Mouse (Mus musculus) hindbrain, embryonic 13.5 days (tissue): ENCODE results near the gene Rac3. TPM values are rescaled to one million over a fixed set of nuclear protein-coding genes. Genes with fewer than 3 reads are reported as not detected.

ENCODE experiments used
- ATAC-seq: fragments of 200-750 bp; cut with Nextera tagmentation; 2 replicates; pipeline ENCODE4 v1.8.0; 2017; ENCODE audit warnings: moderate TSS enrichment; ENCODE audit not compliant: low FRiP score
- H3K27ac ChIP-seq: fragments of 300-500 bp; sonication (generic); 2 replicates; pipeline ENCODE4 v1.5.1; 2015; ENCODE audit warnings: inconsistent platforms, mild to moderate bottlenecking, moderate library complexity
- H3K27me3 ChIP-seq: fragments of 300-500 bp; sonication (generic); 2 replicates; pipeline ENCODE4 v1.6.1; 2015; ENCODE audit warnings: mild to moderate bottlenecking, inconsistent platforms
- H3K36me3 ChIP-seq: fragments of 300-500 bp; sonication (generic); 2 replicates; pipeline ENCODE4 v1.6.1; 2015; ENCODE audit warnings: mild to moderate bottlenecking, inconsistent platforms
- H3K4me1 ChIP-seq: fragments of 300-500 bp; sonication (generic); replicated peaks from 2 replicates; pipeline ENCODE4 v1.6.1; 2015; ENCODE audit warnings: inconsistent platforms
- H3K4me2 ChIP-seq: fragments of 300-500 bp; sonication (generic); 2 replicates; pipeline ENCODE4 v1.6.1; 2015; ENCODE audit warnings: inconsistent platforms, mild to moderate bottlenecking, moderate library complexity
- H3K4me3 ChIP-seq: fragments of 300-500 bp; sonication (generic); 2 replicates; pipeline ENCODE4 v1.5.1; 2015; ENCODE audit warnings: mild to moderate bottlenecking, inconsistent platforms
- H3K9ac ChIP-seq: fragments of 300-500 bp; sonication (generic); 2 replicates; pipeline ENCODE4 v1.6.1; 2015; ENCODE audit warnings: mild to moderate bottlenecking, inconsistent platforms
- H3K9me3 ChIP-seq: fragments of 300-500 bp; sonication (generic); 2 replicates; pipeline ENCODE4 v1.6.1; 2016; ENCODE audit warnings: inconsistent platforms
- WGBS: fragments of 180-500 bp; shearing (Covaris S2); methylation state at CpG from one replicate; pipeline ENCODE4 v1.1.7; 2015; 5-methylcytosine and 5-hydroxymethylcytosine counted together
- polyA plus RNA-seq: library from polyadenylated mRNA; unstranded; fragments of >200 nt; fragmentation: Nextera tagmentation; extraction: Ambion mirVana; gene quantifications from 2 replicates; pipeline ENCODE4 v1.2.1, GENCODE M21; 2015

The Rac3 gene
- polyA plus RNA-seq, 1 experiment from 2014 or later, result 272 TPM

GRCm38 (mm10) chr11:120709551-120709950 lies 11.7 kb upstream of the Rac3 start:
- ATAC-seq, result no peak
- H3K4me2 ChIP-seq, result no peak overlapping the region
- no peak overlapping the region for H3K4me3 ChIP-seq
- WGBS, result 78% methylated on average over 2 of the region's 2 CpGs
- H3K4me1 ChIP-seq, result peaks cover 44% of the 10 kb centered on the region
- H3K9me3 ChIP-seq, result no peaks in the 10 kb centered on the region
- H3K27ac ChIP-seq, result no peak overlapping the region
- peaks cover 26% of the 10 kb centered on the region for H3K36me3 ChIP-seq
- H3K9ac ChIP-seq, result no peak overlapping the region
- H3K27me3 ChIP-seq, result no peaks in the 10 kb centered on the region

DNA sequence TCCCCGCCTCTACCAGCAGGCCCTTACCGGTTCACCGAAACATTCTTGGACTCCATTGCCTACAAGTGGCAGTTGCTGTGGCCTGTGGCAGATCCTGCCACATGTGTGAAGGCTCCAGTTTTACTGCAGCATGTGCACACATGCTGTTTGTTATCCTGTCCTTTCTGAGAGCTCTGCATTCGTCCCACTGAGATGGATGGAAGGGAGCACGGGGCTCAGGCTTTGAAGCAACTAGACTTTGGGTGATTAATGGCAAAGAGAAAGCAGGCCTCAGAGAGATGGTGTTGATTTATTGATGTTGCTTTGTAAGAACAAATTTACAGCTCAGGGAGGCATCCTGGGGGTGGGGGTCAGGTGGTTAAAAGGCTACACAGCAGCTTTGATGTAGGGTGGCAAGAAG lies 10.6 kb upstream of the Rac3 start:
- WGBS, result 60% methylated on average over 5 of the region's 5 CpGs
- H3K9ac ChIP-seq, result no peak overlapping the region
- H3K36me3 ChIP-seq, result peaks cover 30% of the 10 kb centered on the region
- ATAC-seq, result no peak
- H3K4me2 ChIP-seq, result no peak overlapping the region
- no peaks in the 10 kb centered on the region for H3K9me3 ChIP-seq
- H3K27me3 ChIP-seq, result no peaks in the 10 kb centered on the region
- no peak overlapping the region for H3K27ac ChIP-seq
- peaks cover 44% of the 10 kb centered on the region for H3K4me1 ChIP-seq
- no peak overlapping the region for H3K4me3 ChIP-seq

DNA sequence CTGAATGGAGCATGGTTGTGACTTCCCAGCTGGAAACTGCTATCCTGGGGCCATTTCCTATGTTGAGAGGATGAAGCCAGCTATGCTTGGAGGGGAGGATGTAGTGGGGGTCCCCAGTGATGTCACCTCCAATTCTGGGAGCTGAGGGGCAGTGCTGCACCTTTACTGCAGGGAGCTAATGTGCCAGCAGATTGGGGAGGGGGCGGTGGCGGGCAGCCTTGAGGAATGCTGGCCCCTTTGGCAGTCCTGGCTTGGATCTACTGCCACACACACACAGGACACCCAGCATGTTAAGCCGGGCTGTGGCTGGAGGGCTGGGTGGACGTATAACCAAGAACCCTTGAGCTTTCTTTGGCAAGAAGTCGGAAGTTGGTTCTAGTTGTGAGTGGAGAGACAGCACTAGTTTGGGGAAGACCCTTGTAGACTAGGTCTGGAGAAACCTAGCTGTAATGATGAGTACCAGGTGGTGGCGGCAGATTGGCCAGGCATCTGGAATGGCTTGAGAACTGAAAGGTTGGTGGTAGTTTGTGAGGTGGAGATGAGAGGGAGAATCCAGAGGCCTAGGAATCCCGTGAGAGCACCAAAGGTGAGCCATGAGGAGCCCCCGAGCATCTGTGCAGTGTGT lies 9.2 kb upstream of the Rac3 start:
- Histone ChIP-seq H3K27ac (no peak overlapping the region), H3K4me1 (peaks cover 36% of the 10 kb centered on the region), H3K4me3 (no peak overlapping the region), H3K9ac (peak overlapping the region; percentile 82; the same call in 1 of the 2 replicates), H3K4me2 (peak overlapping the region; percentile 99), H3K9me3 (no peaks in the 10 kb centered on the region), H3K36me3 (peaks cover 41% of the 10 kb centered on the region), H3K27me3 (no peaks in the 10 kb centered on the region)
- no peak for ATAC-seq
- WGBS, result 63% methylated on average over 8 of the region's 8 CpGs

DNA sequence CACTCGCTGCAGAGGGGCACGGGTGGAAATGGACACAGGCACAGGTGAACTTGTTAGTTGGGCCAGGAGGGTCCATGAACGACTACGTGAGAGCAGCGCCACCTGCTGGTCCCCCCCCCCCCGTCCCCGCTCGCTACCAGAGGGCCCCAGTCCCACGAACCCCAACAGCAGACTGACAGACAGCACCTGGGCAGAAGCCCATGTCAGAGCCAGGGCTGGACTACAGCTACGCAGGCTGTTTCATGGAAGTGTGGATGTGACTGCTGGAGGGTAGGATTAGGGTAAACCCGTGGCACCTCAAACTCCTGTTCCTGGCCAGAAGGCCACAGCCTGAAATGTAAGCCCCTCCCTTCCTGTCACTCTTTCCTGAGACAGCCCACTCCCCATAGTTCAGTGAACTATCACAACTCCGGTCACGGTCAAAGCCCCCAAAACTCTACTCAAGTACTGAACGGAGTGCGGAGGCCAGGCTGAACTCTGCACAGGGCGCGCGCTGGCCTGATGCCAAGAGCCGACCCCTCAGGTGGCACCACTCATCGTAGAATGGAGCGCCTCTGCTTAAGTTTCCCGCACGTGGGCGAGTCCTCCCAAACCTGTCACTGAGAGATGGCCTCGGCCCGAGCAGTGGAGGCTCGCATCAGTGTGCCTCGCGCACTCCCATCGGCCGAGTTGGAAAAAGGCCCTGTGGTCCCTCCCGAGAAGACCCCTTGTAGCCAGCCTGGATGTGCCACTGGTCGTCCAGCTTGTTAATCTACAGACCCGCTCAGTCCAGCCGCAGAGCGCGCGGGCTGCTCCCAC lies 8.3 kb upstream of the Rac3 start:
- ATAC-seq, result peak; percentile 66
- peaks cover 50% of the 10 kb centered on the region for H3K36me3 ChIP-seq
- peaks cover 34% of the 10 kb centered on the region for H3K4me1 ChIP-seq
- peak overlapping the region; percentile 99 for H3K4me2 ChIP-seq
- 1% methylated on average over 38 of the region's 38 CpGs for WGBS
- no peaks in the 10 kb centered on the region for H3K9me3 ChIP-seq
- peak overlapping the region; percentile 84 for H3K27ac ChIP-seq
- no peaks in the 10 kb centered on the region for H3K27me3 ChIP-seq
- H3K9ac ChIP-seq, result peak overlapping the region; percentile 82
- peak overlapping the region; percentile 63 for H3K4me3 ChIP-seq

GRCm38 (mm10) chr11:120713580-120714518 lies 7.4 kb upstream of the Rac3 start, which contains the start of the genes Cenpx and Lrrc45:
Gene Cenpx (minus strand): TSS chr11:120713738.
Gene Lrrc45 (plus strand): TSS chr11:120713925.
- peak; percentile 97 for ATAC-seq
- Histone ChIP-seq H3K9ac (peak within 1 kb of the TSS; percentile 86), H3K27ac (peak within 1 kb of the TSS; percentile 84), H3K4me2 (peak within 1 kb of the TSS; percentile 99), H3K4me1 (peaks cover 34% of the 10 kb centered on the region), H3K36me3 (peaks cover 55% of the 10 kb centered on the region), H3K27me3 (no peaks in the 10 kb centered on the region), H3K4me3 (peak within 1 kb of the TSS; percentile 63), H3K9me3 (no peaks in the 10 kb centered on the region)
- 2% methylated on average over 53 of the region's 53 CpGs for WGBS

GRCm38 (mm10) chr11:120714546-120714945 lies 6.7 kb upstream of the Rac3 start:
- Histone ChIP-seq H3K27ac (peak overlapping the region; percentile 60), H3K4me1 (peaks cover 34% of the 10 kb centered on the region), H3K9me3 (no peaks in the 10 kb centered on the region), H3K4me3 (peak overlapping the region; percentile 63), H3K36me3 (peaks cover 51% of the 10 kb centered on the region), H3K27me3 (no peaks in the 10 kb centered on the region), H3K9ac (peak overlapping the region; percentile 86), H3K4me2 (peak overlapping the region; percentile 99)
- WGBS, result 57% methylated on average over 10 of the region's 10 CpGs
- no peak for ATAC-seq

DNA sequence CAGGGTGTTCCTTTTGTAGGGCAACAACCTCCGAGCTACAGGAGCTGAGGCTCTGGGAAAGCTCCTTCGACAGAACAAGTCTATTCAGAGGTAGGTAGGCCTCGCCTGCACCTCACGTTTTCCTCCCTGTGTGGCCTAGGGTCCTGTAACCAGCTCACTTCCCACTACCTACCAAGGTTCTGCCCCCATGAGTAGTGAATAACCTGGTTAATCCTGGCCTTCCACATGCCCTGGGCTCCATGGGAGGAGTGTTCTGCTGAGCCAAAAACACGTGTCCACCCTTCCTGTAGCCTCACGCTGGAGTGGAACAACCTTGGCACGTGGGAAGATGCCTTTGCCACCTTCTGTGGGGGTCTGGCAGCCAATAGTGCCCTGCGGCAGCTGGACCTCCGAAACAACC lies 6.1 kb upstream of the Rac3 start:
- Histone ChIP-seq H3K36me3 (peaks cover 45% of the 10 kb centered on the region), H3K9me3 (no peaks in the 10 kb centered on the region), H3K27ac (no peak overlapping the region), H3K4me3 (peak overlapping the region; percentile 63; the same call in 1 of the 2 replicates), H3K4me1 (peaks cover 34% of the 10 kb centered on the region), H3K9ac (peak overlapping the region; percentile 86; the same call in 1 of the 2 replicates), H3K27me3 (no peaks in the 10 kb centered on the region), H3K4me2 (peak overlapping the region; percentile 99; the same call in 1 of the 2 replicates)
- WGBS, result 91% methylated on average over 9 of the region's 9 CpGs
- no peak for ATAC-seq

DNA sequence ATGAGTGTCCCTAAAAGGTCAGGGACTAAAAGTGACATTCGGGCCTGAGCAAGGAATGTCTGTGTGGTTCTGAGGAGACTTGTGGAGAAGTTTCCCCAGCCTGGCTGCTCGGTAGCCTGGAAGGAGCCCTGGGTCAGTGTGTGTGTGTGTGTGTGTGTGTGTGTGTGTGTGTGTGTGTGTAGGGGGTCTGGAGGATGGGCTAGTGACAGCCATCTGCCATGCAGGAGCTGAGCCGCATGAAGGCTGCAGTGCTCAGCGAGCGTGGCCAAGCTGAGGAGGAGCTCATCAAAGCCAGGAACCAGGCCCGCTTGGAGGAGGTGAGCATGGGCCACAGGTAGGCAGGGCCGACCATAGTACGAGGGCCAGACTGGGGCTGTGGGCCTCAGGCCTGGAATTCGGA lies 2.0 kb upstream of the Rac3 start:
- Histone ChIP-seq H3K4me3 (no peak overlapping the region), H3K4me1 (peaks cover 45% of the 10 kb centered on the region), H3K4me2 (no peak overlapping the region), H3K27me3 (peaks cover 17% of the 10 kb centered on the region; the same call in 1 of the 2 replicates), H3K36me3 (peaks cover 50% of the 10 kb centered on the region), H3K9ac (no peak overlapping the region), H3K9me3 (no peaks in the 10 kb centered on the region), H3K27ac (no peak overlapping the region)
- 86% methylated on average over 9 of the region's 9 CpGs for WGBS
- ATAC-seq, result no peak

- Histone ChIP-seq H3K4me1 (peaks cover 38% of the 10 kb centered on the region), H3K9me3 (no peaks in the 10 kb centered on the region), H3K4me2 (no peak overlapping the region; the same call in 1 of the 2 replicates), H3K4me3 (no peak overlapping the region), H3K9ac (no peak overlapping the region), H3K27ac (no peak overlapping the region), H3K36me3 (peaks cover 50% of the 10 kb centered on the region), H3K27me3 (peaks cover 17% of the 10 kb centered on the region; the same call in 1 of the 2 replicates)
- 90% methylated on average over 13 of the region's 13 CpGs for WGBS
- ATAC-seq, result no peak
These were observed 1.4 kb upstream of the Rac3 start for GRCm38 (mm10) chr11:120719841-120720376.

- Histone ChIP-seq H3K4me3 (peak overlapping the region; percentile 67), H3K27ac (peak overlapping the region; percentile 71), H3K9me3 (no peaks in the 10 kb centered on the region), H3K36me3 (peaks cover 52% of the 10 kb centered on the region), H3K9ac (peak overlapping the region; percentile 96), H3K4me1 (peaks cover 33% of the 10 kb centered on the region), H3K27me3 (peaks cover 19% of the 10 kb centered on the region), H3K4me2 (peak overlapping the region; percentile 89)
- ATAC-seq, result 0 out of 2 replicates have a peak, but pooled peaks have one; percentile 8
- WGBS, result 12% methylated on average over 17 of the region's 17 CpGs
These were observed 820 bp upstream of the Rac3 start for GRCm38 (mm10) chr11:120720450-120720849.

DNA sequence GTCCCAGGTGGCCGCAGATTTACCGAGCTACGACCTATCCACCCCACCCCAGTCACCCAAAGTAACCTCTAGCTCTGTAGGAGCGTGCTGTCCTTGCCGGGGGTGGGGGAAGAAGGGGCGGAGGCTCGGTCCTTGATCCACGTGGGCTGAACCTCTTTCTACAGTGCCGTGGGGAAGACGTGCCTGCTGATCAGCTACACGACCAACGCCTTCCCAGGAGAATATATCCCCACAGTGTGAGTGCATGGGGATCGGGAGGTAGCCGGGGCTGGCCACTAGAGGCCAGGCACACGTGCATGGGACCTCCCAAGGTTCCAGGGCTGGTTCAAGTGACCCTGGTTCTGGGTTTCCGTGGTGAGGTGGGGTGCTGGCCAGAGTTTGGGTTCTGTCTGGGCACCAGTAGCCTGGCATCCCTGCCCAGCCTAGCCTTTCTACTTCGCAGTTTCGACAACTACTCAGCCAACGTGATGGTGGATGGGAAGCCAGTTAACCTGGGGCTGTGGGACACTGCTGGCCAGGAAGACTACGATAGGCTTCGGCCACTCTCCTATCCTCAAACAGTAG lies 879 bp downstream of the Rac3 start:
- H3K27me3 ChIP-seq, result peaks cover 29% of the 10 kb centered on the region
- H3K4me2 ChIP-seq, result peak overlapping the region; percentile 89
- peaks cover 37% of the 10 kb centered on the region for H3K4me1 ChIP-seq
- H3K9ac ChIP-seq, result peak overlapping the region; percentile 96
- ATAC-seq, result no peak
- H3K4me3 ChIP-seq, result peak overlapping the region; percentile 67
- peak overlapping the region; percentile 71 for H3K27ac ChIP-seq
- H3K9me3 ChIP-seq, result no peaks in the 10 kb centered on the region
- peaks cover 42% of the 10 kb centered on the region for H3K36me3 ChIP-seq
- WGBS, result 22% methylated on average over 21 of the region's 21 CpGs
